In genomic region chr1:144353320-144353719, GRCm38 (mm10) we compare ENCODE assay signal across 14 mouse cellular contexts.
DNase-seq lines count a peak whose midpoint lies in the region; ATAC-seq and TF ChIP-seq lines count a peak whose summit lies in the region.
"Had no signal": no experiment of that assay in that cellular context is flagged by ENCODE, and none has a peak within 500 bp of the region (broad histone marks: within the 10 kb centered on the region; RNA-seq: fewer than 3 reads in every experiment).

No protein-coding gene starts in this region.

- DNase-seq in kidney, postnatal 0 days (ENCODE audit: low spot score) = peak; percentile 2
- no peak for DNase-seq in midbrain, postnatal 0 days (ENCODE audit: low spot score)
- DNase-seq in splenic B cell, adult 2 months (ENCODE audit: low read depth, low spot score) = peak; percentile 54
- DNase-seq in adrenal gland, postnatal 25 days = no peak
- no peak for DNase-seq in gastrocnemius, postnatal 10 days
- DNase-seq: cerebellum, postnatal 36 days; heart, adult 11 months; kidney, adult 8-10 months had no signal

- no peaks in the 10 kb centered on the region for H3K27me3 ChIP-seq in kidney, postnatal 0 days (ENCODE audit: insufficient read depth, low read length)
- no peaks in the 10 kb centered on the region for H3K27me3 ChIP-seq in kidney, embryonic 16.5 days (ENCODE audit: insufficient read depth, low read length)
- no peaks in the 10 kb centered on the region for H3K27me3 ChIP-seq in midbrain, postnatal 0 days (ENCODE audit: insufficient read depth, low read length)
- H3K27me3 ChIP-seq in midbrain, embryonic 16.5 days (ENCODE audit: control insufficient read depth, insufficient read depth, low read depth, low read length) = no peaks in the 10 kb centered on the region
- no peaks in the 10 kb centered on the region for H3K27me3 ChIP-seq in splenic B cell, adult 2 months (ENCODE audit: control insufficient read depth, insufficient read depth, low read length, poor library complexity, severe bottlenecking)
- H3K27me3 ChIP-seq: limb, embryonic 12.5 days; megakaryocyte, embryonic 14.5 days had no signal

- no peak overlapping the region for H3K4me2 ChIP-seq in kidney, postnatal 0 days (ENCODE audit: low read length)
- no peak overlapping the region for H3K4me2 ChIP-seq in kidney, embryonic 16.5 days (replicated peaks; ENCODE audit: low read depth, low read length)
- no peak overlapping the region for H3K4me2 ChIP-seq in midbrain, postnatal 0 days (ENCODE audit: low read depth, low read length, poor library complexity, severe bottlenecking)
- H3K4me2 ChIP-seq in midbrain, embryonic 16.5 days (ENCODE audit: low read length) = no peak overlapping the region
- H3K4me2 ChIP-seq: limb, embryonic 12.5 days had no signal

- H3K27ac ChIP-seq in kidney, postnatal 0 days = no peak overlapping the region
- no peak overlapping the region for H3K27ac ChIP-seq in kidney, embryonic 16.5 days (ENCODE audit: low read length)
- H3K27ac ChIP-seq in midbrain, postnatal 0 days (ENCODE audit: low read depth, low read length) = no peak overlapping the region
- H3K27ac ChIP-seq in midbrain, embryonic 16.5 days (ENCODE audit: low read length) = no peak overlapping the region
- H3K27ac ChIP-seq: limb, embryonic 12.5 days had no signal

- H3K4me3 ChIP-seq in kidney, postnatal 0 days (replicated peaks; ENCODE audit: low read depth, low read length) = no peak overlapping the region
- H3K4me3 ChIP-seq in kidney, embryonic 16.5 days (ENCODE audit: low read length) = no peak overlapping the region
- no peak overlapping the region for H3K4me3 ChIP-seq in midbrain, postnatal 0 days (ENCODE audit: low read depth, low read length)
- no peak overlapping the region for H3K4me3 ChIP-seq in midbrain, embryonic 16.5 days (ENCODE audit: low read depth, low read length)
- H3K4me3 ChIP-seq: limb, embryonic 12.5 days; megakaryocyte, embryonic 14.5 days had no signal

- H3K9ac ChIP-seq in kidney, postnatal 0 days (ENCODE audit: low read depth, low read length) = no peak overlapping the region
- no peak overlapping the region for H3K9ac ChIP-seq in kidney, embryonic 16.5 days (replicated peaks; ENCODE audit: low read length)
- no peak overlapping the region for H3K9ac ChIP-seq in midbrain, postnatal 0 days (replicated peaks; ENCODE audit: low read length, poor library complexity, severe bottlenecking)
- no peak overlapping the region for H3K9ac ChIP-seq in midbrain, embryonic 16.5 days (ENCODE audit: low read depth, low read length)
- H3K9ac ChIP-seq: limb, embryonic 12.5 days had no signal

- ATAC-seq in kidney, postnatal 0 days (replicated peaks; ENCODE audit: low FRiP score, low read depth) = no peak
- ATAC-seq in kidney, embryonic 16.5 days (ENCODE audit: low FRiP score, low TSS enrichment) = no peak
- no peak for ATAC-seq in midbrain, postnatal 0 days (ENCODE audit: low FRiP score)
- ATAC-seq in midbrain, embryonic 16.5 days = no peak
- ATAC-seq in activated CD4-positive, CD25-positive, alpha-beta regulatory T cell, adult 4 months = peak; percentile 67
- ATAC-seq: forebrain, embryonic 16.5 days had no signal

- no peaks in the 10 kb centered on the region for H3K4me1 ChIP-seq in kidney, postnatal 0 days (replicated peaks; ENCODE audit: insufficient read depth, low read length)
- no peaks in the 10 kb centered on the region for H3K4me1 ChIP-seq in kidney, embryonic 16.5 days (ENCODE audit: insufficient read depth, low read length)
- H3K4me1 ChIP-seq in midbrain, postnatal 0 days (ENCODE audit: insufficient read depth, low read length) = no peaks in the 10 kb centered on the region
- H3K4me1 ChIP-seq in midbrain, embryonic 16.5 days (ENCODE audit: control insufficient read depth, insufficient read depth, low read length) = no peaks in the 10 kb centered on the region
- H3K4me1 ChIP-seq: limb, embryonic 12.5 days had no signal

- no peaks in the 10 kb centered on the region for H3K9me3 ChIP-seq in kidney, postnatal 0 days (replicated peaks; ENCODE audit: low read length)
- H3K9me3 ChIP-seq in kidney, embryonic 16.5 days (ENCODE audit: low read length) = no peaks in the 10 kb centered on the region
- no peaks in the 10 kb centered on the region for H3K9me3 ChIP-seq in midbrain, postnatal 0 days (ENCODE audit: low read length)
- no peaks in the 10 kb centered on the region for H3K9me3 ChIP-seq in midbrain, embryonic 16.5 days (replicated peaks; ENCODE audit: control insufficient read depth, low read length, poor library complexity, severe bottlenecking)
- H3K9me3 ChIP-seq: limb, embryonic 12.5 days; megakaryocyte, embryonic 14.5 days had no signal

- TF ChIP-seq CTCF in kidney, postnatal 0 days (IDR thresholded peaks at IDR 0.05; ENCODE audit: low read depth) = peak; percentile 54
- TF ChIP-seq CTCF in midbrain, postnatal 0 days (IDR thresholded peaks at IDR 0.05) = peak; percentile 60

- H3K36me3 ChIP-seq in kidney, postnatal 0 days (ENCODE audit: insufficient read depth, low read length) = no peaks in the 10 kb centered on the region
- no peaks in the 10 kb centered on the region for H3K36me3 ChIP-seq in kidney, embryonic 16.5 days (ENCODE audit: insufficient read depth, low read length)
- H3K36me3 ChIP-seq in midbrain, postnatal 0 days (ENCODE audit: insufficient read depth, low read length) = no peaks in the 10 kb centered on the region
- no peaks in the 10 kb centered on the region for H3K36me3 ChIP-seq in midbrain, embryonic 16.5 days (ENCODE audit: control insufficient read depth, insufficient read depth, low read length)
- no peaks in the 10 kb centered on the region for H3K36me3 ChIP-seq in splenic B cell, adult 2 months (ENCODE audit: control insufficient read depth, insufficient read depth, low read length, poor library complexity, severe bottlenecking)
- H3K36me3 ChIP-seq: limb, embryonic 12.5 days had no signal

Comparison
In these comparisons a context has a peak if more than half of its experiments do, and no peak if none do; other contexts are left out.
1. DNase-seq: peak in kidney, postnatal 0 days (single experiment) and splenic B cell, adult 2 months (single experiment); none in midbrain, postnatal 0 days (single experiment), adrenal gland, postnatal 25 days (single experiment) and gastrocnemius, postnatal 10 days (single experiment).